Mouse (Mus musculus) myocyte (in vitro differentiated cells): ENCODE measurements at regions not wholly inside any gene's neighbourhood (a gene's known extent, or its start where the extent isn't known, plus 50 kb on each side); places are given as distances from the start of the nearest gene placed in this dataset.

Experiments used
- CEBPB ChIP-seq: IDR thresholded peaks from 2 replicates; pipeline ENCODE4 v1.6.1; 2011; ENCODE audit warnings: mild to moderate bottlenecking, moderate library complexity; ENCODE audit not compliant: poor library complexity, insufficient read depth, severe bottlenecking
- E2F4 ChIP-seq: IDR thresholded peaks from one replicate; pipeline ENCODE4 v1.6.1; 2011; ENCODE audit warnings: mild to moderate bottlenecking, control low read depth, moderate library complexity; ENCODE audit not compliant: insufficient read depth
- MAX ChIP-seq: IDR thresholded peaks from one replicate; pipeline ENCODE4 v1.6.1; 2011; ENCODE audit warnings: low read depth, mild to moderate bottlenecking, control low read depth
- MYOD1 ChIP-seq, 3 experiments: IDR thresholded peaks; one replicate each; pipeline ENCODE4 v1.6.1; 2011; ENCODE audit warnings: control low read depth in 2 of 3, low read depth in 2 of 3, mild to moderate bottlenecking in 2 of 3, moderate library complexity in 1 of 3; ENCODE audit not compliant: insufficient read length in 2 of 3, control insufficient read depth in 1 of 3
- MYOG ChIP-seq, 3 experiments: IDR thresholded peaks; one replicate each; pipeline ENCODE4 v1.6.1; 2011; ENCODE audit warnings: control low read depth in 2 of 3, low read depth in 2 of 3, mild to moderate bottlenecking in 2 of 3; ENCODE audit not compliant: insufficient read length in 2 of 3, control insufficient read depth in 1 of 3, insufficient read depth in 1 of 3
- POLR2A ChIP-seq: IDR thresholded peaks from one replicate; pipeline ENCODE4 v1.6.1; 2011; ENCODE audit warnings: low read depth, mild to moderate bottlenecking, control low read depth, moderate library complexity; ENCODE audit not compliant: insufficient read length
- POLR2AphosphoS2 ChIP-seq: IDR thresholded peaks from one replicate; pipeline ENCODE4 v1.6.1; 2011; ENCODE audit warnings: low read depth, control low read depth; ENCODE audit not compliant: insufficient read length
- REST ChIP-seq: IDR thresholded peaks from one replicate; pipeline ENCODE4 v1.6.1; 2011; ENCODE audit warnings: mild to moderate bottlenecking, control low read depth, moderate library complexity; ENCODE audit not compliant: insufficient read depth, insufficient read length
- SRF ChIP-seq: IDR thresholded peaks from one replicate; pipeline ENCODE4 v1.6.1; 2011; ENCODE audit warnings: low read depth; ENCODE audit not compliant: control insufficient read depth, insufficient read length
- TCF12 ChIP-seq: IDR thresholded peaks from one replicate; pipeline ENCODE4 v1.6.1; 2011; ENCODE audit warnings: mild to moderate bottlenecking, control low read depth; ENCODE audit not compliant: poor library complexity, insufficient read depth, severe bottlenecking
- TCF3 ChIP-seq: IDR thresholded peaks from one replicate; pipeline ENCODE4 v1.6.1; 2011; ENCODE audit warnings: low read depth, control low read depth; ENCODE audit not compliant: insufficient read length
- USF1 ChIP-seq: IDR thresholded peaks from one replicate; pipeline ENCODE4 v1.6.1; 2011; ENCODE audit warnings: low read depth, mild to moderate bottlenecking, control low read depth, moderate library complexity

GRCm38 (mm10) chr17:50453524-50453923, 55.7 kb upstream of the Plcl2 start:
- TF ChIP-seq USF1 (no peak), MAX (no peak), POLR2A (no peak), TCF12 (no peak), TCF3 (no peak), SRF (no peak), CEBPB (no peak), POLR2AphosphoS2 (no peak), MYOG (IDR thresholded peaks at IDR 0.05; ENCODE audit: control insufficient read depth in 1 of 3, insufficient read depth in 1 of 3, insufficient read length in 2 of 3, low read depth in 2 of 3) (no peak), E2F4 (no peak), MYOD1 (IDR thresholded peaks at IDR 0.05; ENCODE audit: control insufficient read depth in 1 of 3, insufficient read length in 2 of 3, low read depth in 2 of 3) (no peak), REST (no peak)
